Mouse (Mus musculus): Measurements from ENCODE around the gene Plod2.

DNA sequence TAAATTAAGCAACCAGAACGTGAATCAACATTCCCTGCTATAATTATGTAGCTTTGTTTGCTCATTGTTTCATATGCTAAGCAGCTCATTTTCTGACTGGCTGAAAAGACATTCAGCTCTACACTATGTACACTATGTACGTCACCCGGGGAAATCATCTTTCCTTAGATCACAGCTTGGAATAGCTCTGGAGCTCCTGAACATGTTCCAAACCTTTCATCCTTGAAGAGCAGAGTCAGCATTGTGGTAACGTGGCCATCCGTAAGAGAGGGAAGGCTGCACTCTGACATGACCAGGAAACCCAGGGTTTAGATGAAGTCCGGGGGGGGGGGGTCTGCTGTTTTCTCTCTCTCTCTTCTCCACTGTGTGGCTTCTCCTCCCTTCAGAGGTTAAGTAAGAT, 3.8 kb upstream of the Plod2 start:
- TF ChIP-seq CTCF (IDR thresholded peaks at IDR 0.05; ENCODE audit: low read depth, low read length) (no peak), POLR2A (IDR thresholded peaks at IDR 0.05; ENCODE audit: insufficient read depth, low read length) (no peak), EP300 (IDR thresholded peaks at IDR 0.05; ENCODE audit: insufficient read depth, low read depth, low read length) (no peak)
